Mouse (Mus musculus) E14TG2a.4 (cell line): ENCODE measurements around the gene 6430628N08Rik.
A peak's percentile ranks its signal among the peaks of the same experiment; 100 is the strongest.

Source experiments
- H3K27me3 ChIP-seq: 2 replicates; pipeline ENCODE4 v1.6.1; 2014; ENCODE audit warnings: low read length, control low read depth; ENCODE audit not compliant: insufficient read depth
- H3K36me3 ChIP-seq: 2 replicates; pipeline ENCODE4 v1.6.1; 2014; ENCODE audit warnings: low read length, control low read depth; ENCODE audit not compliant: insufficient read depth
- H3K4me1 ChIP-seq: replicated peaks from 2 replicates; pipeline ENCODE4 v1.6.1; 2014; ENCODE audit warnings: low read depth, low read length, control low read depth
- H3K4me3 ChIP-seq: replicated peaks from 2 replicates; pipeline ENCODE4 v1.5.1; 2014; ENCODE audit warnings: mild to moderate bottlenecking, low read length
- H3K9me3 ChIP-seq: 2 replicates; pipeline ENCODE4 v1.6.1; 2014; ENCODE audit warnings: low read length, control low read depth
- CTCF ChIP-seq: conservative IDR thresholded peaks from 2 replicates; pipeline ENCODE4 v1.5.1; 2014; ENCODE audit warnings: low read length
- NANOG ChIP-seq: IDR thresholded peaks from 2 replicates; pipeline ENCODE4 v1.6.1; 2014; ENCODE audit warnings: borderline replicate concordance, low read length, mixed read lengths
- POU5F1 ChIP-seq: IDR thresholded peaks from 2 replicates; pipeline ENCODE4 v1.6.1; 2014; ENCODE audit warnings: low read length, borderline replicate concordance

Gene 6430628N08Rik

GRCm38 (mm10) chr4:115919911-115920310, 29.4 kb downstream of the 6430628N08Rik start:
- no peak overlapping the region for H3K4me3 ChIP-seq
- H3K36me3 ChIP-seq, result no peaks in the 10 kb centered on the region
- TF ChIP-seq NANOG (no peak), CTCF (no peak), POU5F1 (no peak)
- H3K9me3 ChIP-seq, result no peaks in the 10 kb centered on the region
- peaks cover 89% of the 10 kb centered on the region for H3K27me3 ChIP-seq
- peaks cover 16% of the 10 kb centered on the region for H3K4me1 ChIP-seq

GRCm38 (mm10) chr4:115922688-115923087, 32.2 kb downstream of the 6430628N08Rik start:
- Histone ChIP-seq H3K4me3 (no peak overlapping the region), H3K36me3 (no peaks in the 10 kb centered on the region), H3K27me3 (peaks cover 73% of the 10 kb centered on the region), H3K9me3 (no peaks in the 10 kb centered on the region), H3K4me1 (peaks cover 13% of the 10 kb centered on the region)
- TF ChIP-seq POU5F1 (no peak), NANOG (no peak), CTCF (no peak)

GRCm38 (mm10) chr4:115923262-115923880, 32.9 kb downstream of the 6430628N08Rik start:
- H3K9me3 ChIP-seq, result no peaks in the 10 kb centered on the region
- H3K27me3 ChIP-seq, result peaks cover 72% of the 10 kb centered on the region
- H3K4me1 ChIP-seq, result peaks cover 8% of the 10 kb centered on the region
- TF ChIP-seq NANOG, result no peak
- no peak for TF ChIP-seq CTCF
- no peak for TF ChIP-seq POU5F1
- H3K36me3 ChIP-seq, result no peaks in the 10 kb centered on the region
- H3K4me3 ChIP-seq, result no peak overlapping the region

- TF ChIP-seq POU5F1 (no peak), CTCF (no peak), NANOG (no peak)
- no peaks in the 10 kb centered on the region for H3K4me1 ChIP-seq
- H3K27me3 ChIP-seq, result peaks cover 76% of the 10 kb centered on the region
- no peaks in the 10 kb centered on the region for H3K36me3 ChIP-seq
- 0 out of 2 replicates have a peak, but pooled peaks cover 3% of the 10 kb centered on the region for H3K9me3 ChIP-seq
- H3K4me3 ChIP-seq, result no peak overlapping the region
These were observed 37.2 kb downstream of the 6430628N08Rik start for GRCm38 (mm10) chr4:115927637-115928036.

- H3K4me1 ChIP-seq, result peaks cover 19% of the 10 kb centered on the region
- peaks cover 92% of the 10 kb centered on the region for H3K27me3 ChIP-seq
These were observed 41.2 kb downstream of the 6430628N08Rik start for GRCm38 (mm10) chr4:115931556-115932088.

GRCm38 (mm10) chr4:115935835-115936581, 45.5 kb downstream of the 6430628N08Rik start:
- H3K36me3 ChIP-seq, result no peaks in the 10 kb centered on the region
- H3K4me1 ChIP-seq, result peaks cover 49% of the 10 kb centered on the region
- peaks cover 100% of the 10 kb centered on the region for H3K27me3 ChIP-seq
- TF ChIP-seq CTCF (no peak), POU5F1 (no peak), NANOG (no peak)
- H3K9me3 ChIP-seq, result 0 out of 2 replicates have a peak, but pooled peaks cover 3% of the 10 kb centered on the region
- H3K4me3 ChIP-seq, result peak overlapping the region; percentile 44

More at GRCm38 (mm10) chr4:115931556-115932088, 41.2 kb downstream of the 6430628N08Rik start:
- no peak for TF ChIP-seq POU5F1
- TF ChIP-seq NANOG, result no peak
- Histone ChIP-seq H3K4me3 (peak overlapping the region; percentile 46), H3K9me3 (0 out of 2 replicates have a peak, but pooled peaks cover 3% of the 10 kb centered on the region), H3K36me3 (no peaks in the 10 kb centered on the region)

GRCm38 (mm10) chr4:115936646-115937045, 46.2 kb downstream of the 6430628N08Rik start:
- peaks cover 51% of the 10 kb centered on the region for H3K4me1 ChIP-seq
- H3K27me3 ChIP-seq, result peaks cover 100% of the 10 kb centered on the region
- TF ChIP-seq CTCF (no peak), POU5F1 (no peak), NANOG (no peak)
- no peaks in the 10 kb centered on the region for H3K36me3 ChIP-seq
- H3K9me3 ChIP-seq, result 0 out of 2 replicates have a peak, but pooled peaks cover 3% of the 10 kb centered on the region
- H3K4me3 ChIP-seq, result peak overlapping the region; percentile 44; the same call in 1 of the 2 replicates

GRCm38 (mm10) chr4:115937061-115937976, 46.9 kb downstream of the 6430628N08Rik start:
- peaks cover 100% of the 10 kb centered on the region for H3K27me3 ChIP-seq
- H3K36me3 ChIP-seq, result no peaks in the 10 kb centered on the region
- H3K9me3 ChIP-seq, result 0 out of 2 replicates have a peak, but pooled peaks cover 1% of the 10 kb centered on the region
- TF ChIP-seq NANOG, result no peak
- no peak for TF ChIP-seq POU5F1
- TF ChIP-seq CTCF, result no peak
- peak overlapping the region; percentile 44; the same call in 1 of the 2 replicates for H3K4me3 ChIP-seq
- H3K4me1 ChIP-seq, result peaks cover 51% of the 10 kb centered on the region
